Mouse (Mus musculus) kidney, embryonic 16.5 days (tissue): Measurements from ENCODE around the gene Fam178b. TPM values are rescaled to one million over a fixed set of nuclear protein-coding genes. Genes with fewer than 3 reads are reported as not detected.
"Not testable (repeated sequence)": the region's sequence is repeated elsewhere in the genome, so short reads cannot be mapped to it uniquely, and the experiment has no call there.

ENCODE experiments used
- ATAC-seq: fragments of 200-750 bp; cut with Nextera tagmentation; 2 replicates; pipeline ENCODE4 v1.8.0; 2017; ENCODE audit warnings: moderate TSS enrichment; ENCODE audit not compliant: low FRiP score, low TSS enrichment
- H3K27ac ChIP-seq: fragments of 300-500 bp; sonication (generic); 2 replicates; pipeline ENCODE4 v1.5.1; 2014; ENCODE audit warnings: low read length
- H3K27me3 ChIP-seq: fragments of 300-500 bp; sonication (generic); 2 replicates; pipeline ENCODE4 v1.6.1; 2014; ENCODE audit warnings: low read length, control low read depth, mixed read lengths; ENCODE audit not compliant: insufficient read depth
- H3K36me3 ChIP-seq: fragments of 300-500 bp; sonication (generic); 2 replicates; pipeline ENCODE4 v1.6.1; 2014; ENCODE audit warnings: low read length, control low read depth, mixed read lengths; ENCODE audit not compliant: insufficient read depth
- H3K4me1 ChIP-seq: fragments of 300-500 bp; sonication (generic); 2 replicates; pipeline ENCODE4 v1.6.1; 2014; ENCODE audit warnings: low read length, control low read depth, mixed read lengths; ENCODE audit not compliant: insufficient read depth
- H3K4me2 ChIP-seq: fragments of 300-500 bp; sonication (generic); replicated peaks from 2 replicates; pipeline ENCODE4 v1.6.1; 2014; ENCODE audit warnings: low read depth, low read length
- H3K4me3 ChIP-seq: fragments of 300-500 bp; sonication (generic); 2 replicates; pipeline ENCODE4 v1.5.1; 2014; ENCODE audit warnings: mild to moderate bottlenecking, low read length
- H3K9ac ChIP-seq: fragments of 300-500 bp; sonication (generic); replicated peaks from 2 replicates; pipeline ENCODE4 v1.6.1; 2014; ENCODE audit warnings: low read length
- H3K9me3 ChIP-seq: fragments of 300-500 bp; sonication (generic); 2 replicates; pipeline ENCODE4 v1.6.1; 2016; ENCODE audit warnings: low read length, control low read depth
- WGBS: fragments of 180-500 bp; shearing (Covaris S2); extraction: QIAGEN DNeasy Blood & Tissue Kit; methylation state at CpG from one replicate; pipeline ENCODE4 v1.1.7; 2014; 5-methylcytosine and 5-hydroxymethylcytosine counted together
- polyA plus RNA-seq: library from polyadenylated mRNA; unstranded; fragments of >200 nt; fragmentation: Nextera tagmentation; extraction: Ambion mirVana; gene quantifications from 2 replicates; pipeline ENCODE4 v1.2.1, GENCODE M21; 2015

Gene Fam178b
- polyA plus RNA-seq, 1 experiment from 2014 or later: 1.8 TPM

- no peak for ATAC-seq
- H3K36me3 ChIP-seq: no peaks in the 10 kb centered on the region
- 0 out of 2 replicates have a peak overlapping the region, but pooled peaks have one; percentile 17 for H3K27ac ChIP-seq
- no peak overlapping the region for H3K4me2 ChIP-seq
- no peak overlapping the region for H3K9ac ChIP-seq
- 3% methylated on average over 3 of the region's 3 CpGs for WGBS
- no peak overlapping the region for H3K4me3 ChIP-seq
- no peaks in the 10 kb centered on the region for H3K9me3 ChIP-seq
- H3K27me3 ChIP-seq: no peaks in the 10 kb centered on the region
- peaks cover 7% of the 10 kb centered on the region; the same call in 1 of the 2 replicates for H3K4me1 ChIP-seq
Observed at GRCm38 (mm10) chr1:36674936-36675335, 8.0 kb downstream of the Fam178b start.

- Histone ChIP-seq H3K4me2 (no peak overlapping the region), H3K4me3 (no peak overlapping the region), H3K9me3 (no peaks in the 10 kb centered on the region), H3K36me3 (no peaks in the 10 kb centered on the region), H3K27ac (no peak overlapping the region), H3K4me1 (peaks cover 7% of the 10 kb centered on the region; the same call in 1 of the 2 replicates), H3K27me3 (no peaks in the 10 kb centered on the region), H3K9ac (no peak overlapping the region)
- 43% methylated on average over 16 of the region's 16 CpGs for WGBS
- ATAC-seq: no peak
Observed at GRCm38 (mm10) chr1:36672648-36673350, 10.2 kb downstream of the Fam178b start.

- no peaks in the 10 kb centered on the region for H3K36me3 ChIP-seq
- H3K9ac ChIP-seq: no peak overlapping the region
- H3K4me1 ChIP-seq: peaks cover 7% of the 10 kb centered on the region
- no peak overlapping the region for H3K4me3 ChIP-seq
- no peaks in the 10 kb centered on the region for H3K9me3 ChIP-seq
- no peaks in the 10 kb centered on the region for H3K27me3 ChIP-seq
- no peak overlapping the region for H3K4me2 ChIP-seq
- 90% methylated on average over 10 of the region's 10 CpGs for WGBS
- no peak overlapping the region for H3K27ac ChIP-seq
- no peak for ATAC-seq
Observed at GRCm38 (mm10) chr1:36671260-36671659, 11.7 kb downstream of the Fam178b start.

GRCm38 (mm10) chr1:36670256-36670655 lies 12.7 kb downstream of the Fam178b start:
- H3K27ac ChIP-seq: no peak overlapping the region
- no peaks in the 10 kb centered on the region for H3K9me3 ChIP-seq
- H3K4me2 ChIP-seq: no peak overlapping the region
- H3K9ac ChIP-seq: no peak overlapping the region
- H3K4me3 ChIP-seq: no peak overlapping the region
- H3K4me1 ChIP-seq: peaks cover 17% of the 10 kb centered on the region
- ATAC-seq: no peak
- H3K36me3 ChIP-seq: no peaks in the 10 kb centered on the region
- no peaks in the 10 kb centered on the region for H3K27me3 ChIP-seq
- 50% methylated on average over 4 of the region's 4 CpGs for WGBS

- H3K4me1 ChIP-seq: peaks cover 17% of the 10 kb centered on the region
- ATAC-seq, H3K27ac ChIP-seq, H3K4me3 ChIP-seq, H3K27me3 ChIP-seq, H3K9me3 ChIP-seq, H3K4me2 ChIP-seq, H3K36me3 ChIP-seq, H3K9ac ChIP-seq: not testable (repeated sequence)
- WGBS: 58% methylated on average over 4 of the region's 4 CpGs
Observed at GRCm38 (mm10) chr1:36668007-36668406, 15.0 kb downstream of the Fam178b start.

- ATAC-seq: no peak
- H3K36me3 ChIP-seq: no peaks in the 10 kb centered on the region
- no peaks in the 10 kb centered on the region for H3K9me3 ChIP-seq
- H3K27ac ChIP-seq: peak overlapping the region; percentile 82
- H3K27me3 ChIP-seq: no peaks in the 10 kb centered on the region
- H3K4me3 ChIP-seq: no peak overlapping the region
- H3K9ac ChIP-seq: no peak overlapping the region
- 37% methylated on average over 4 of the region's 4 CpGs for WGBS
- no peak overlapping the region for H3K4me2 ChIP-seq
- H3K4me1 ChIP-seq: peaks cover 17% of the 10 kb centered on the region
Observed at GRCm38 (mm10) chr1:36665934-36666333, 17.0 kb downstream of the Fam178b start.

GRCm38 (mm10) chr1:36665165-36665723 lies 17.7 kb downstream of the Fam178b start:
- H3K4me1 ChIP-seq: peaks cover 17% of the 10 kb centered on the region
- no peak overlapping the region for H3K4me2 ChIP-seq
- peak; percentile 91 for ATAC-seq
- peak overlapping the region; percentile 82 for H3K27ac ChIP-seq
- WGBS: 40% methylated on average over 11 of the region's 11 CpGs
- no peak overlapping the region for H3K9ac ChIP-seq
- no peaks in the 10 kb centered on the region for H3K27me3 ChIP-seq
- no peak overlapping the region for H3K4me3 ChIP-seq
- H3K9me3 ChIP-seq: no peaks in the 10 kb centered on the region
- H3K36me3 ChIP-seq: no peaks in the 10 kb centered on the region

- ATAC-seq: no peak
- no peak overlapping the region for H3K9ac ChIP-seq
- H3K4me3 ChIP-seq: no peak overlapping the region
- 70% methylated on average over 4 of the region's 4 CpGs for WGBS
- peaks cover 17% of the 10 kb centered on the region for H3K4me1 ChIP-seq
- H3K9me3 ChIP-seq: no peaks in the 10 kb centered on the region
- peak overlapping the region; percentile 82; the same call in 1 of the 2 replicates for H3K27ac ChIP-seq
- no peak overlapping the region for H3K4me2 ChIP-seq
- no peaks in the 10 kb centered on the region for H3K27me3 ChIP-seq
- no peaks in the 10 kb centered on the region for H3K36me3 ChIP-seq
Observed at GRCm38 (mm10) chr1:36664457-36664856, 18.5 kb downstream of the Fam178b start.

- ATAC-seq: peak; percentile 39; the same call in 1 of the 2 replicates
- WGBS: 70% methylated on average over 7 of the region's 7 CpGs
- Histone ChIP-seq H3K4me2 (no peak overlapping the region), H3K9ac (no peak overlapping the region), H3K4me1 (no peaks in the 10 kb centered on the region), H3K4me3 (no peak overlapping the region), H3K27me3 (no peaks in the 10 kb centered on the region), H3K27ac (no peak overlapping the region), H3K9me3 (no peaks in the 10 kb centered on the region), H3K36me3 (no peaks in the 10 kb centered on the region)
Observed at GRCm38 (mm10) chr1:36658621-36659399, 24.2 kb downstream of the Fam178b start.
